Mouse (Mus musculus) stomach, embryonic 16.5 days (tissue): ENCODE results near the gene Tubd1. TPM values are rescaled to one million over a fixed set of nuclear protein-coding genes. Genes with fewer than 3 reads are reported as not detected.
A peak's percentile ranks its signal among the peaks of the same experiment; 100 is the strongest.

Experiments
- ATAC-seq: fragments of 200-750 bp; cut with Nextera tagmentation; 2 replicates; pipeline ENCODE4 v1.8.0; 2017; ENCODE audit warnings: moderate number of reproducible peaks, moderate TSS enrichment; ENCODE audit not compliant: insufficient read depth, low FRiP score
- H3K27ac ChIP-seq: fragments of 300-500 bp; sonication (generic); 2 replicates; pipeline ENCODE4 v1.5.1; 2014; ENCODE audit warnings: low read length
- H3K27me3 ChIP-seq: fragments of 300-500 bp; sonication (generic); 2 replicates; pipeline ENCODE4 v1.6.1; 2014; ENCODE audit warnings: low read length, control low read depth, mixed read lengths; ENCODE audit not compliant: control insufficient read depth, insufficient read depth
- H3K36me3 ChIP-seq: fragments of 300-500 bp; sonication (generic); 2 replicates; pipeline ENCODE4 v1.6.1; 2014; ENCODE audit warnings: low read length; ENCODE audit not compliant: control insufficient read depth, insufficient read depth
- H3K4me1 ChIP-seq: fragments of 300-500 bp; sonication (generic); 2 replicates; pipeline ENCODE4 v1.6.1; 2014; ENCODE audit warnings: low read length, control low read depth, mixed read lengths; ENCODE audit not compliant: control insufficient read depth, insufficient read depth
- H3K4me2 ChIP-seq: fragments of 300-500 bp; sonication (generic); 2 replicates; pipeline ENCODE4 v1.6.1; 2014; ENCODE audit warnings: low read depth, low read length, mixed read lengths
- H3K4me3 ChIP-seq: fragments of 300-500 bp; sonication (generic); replicated peaks from 2 replicates; pipeline ENCODE4 v1.5.1; 2014; ENCODE audit warnings: mild to moderate bottlenecking, low read length
- H3K9ac ChIP-seq: fragments of 300-500 bp; sonication (generic); 2 replicates; pipeline ENCODE4 v1.6.1; 2014; ENCODE audit warnings: low read length
- H3K9me3 ChIP-seq: fragments of 300-500 bp; sonication (generic); replicated peaks from 2 replicates; pipeline ENCODE4 v1.6.1; 2016; ENCODE audit warnings: low read length, control low read depth; ENCODE audit not compliant: control insufficient read depth
- WGBS: fragments of 180-500 bp; shearing (Covaris S2); extraction: QIAGEN DNeasy Blood & Tissue Kit; methylation state at CpG from one replicate; pipeline ENCODE4 v1.1.7; 2014; 5-methylcytosine and 5-hydroxymethylcytosine counted together
- polyA plus RNA-seq: library from polyadenylated mRNA; unstranded; fragments of >200 nt; fragmentation: Nextera tagmentation; extraction: Ambion mirVana; gene quantifications from 2 replicates; pipeline ENCODE4 v1.2.1, GENCODE M21; 2015

The Tubd1 gene
- polyA plus RNA-seq, 1 experiment from 2014 or later = 10.4 TPM

DNA sequence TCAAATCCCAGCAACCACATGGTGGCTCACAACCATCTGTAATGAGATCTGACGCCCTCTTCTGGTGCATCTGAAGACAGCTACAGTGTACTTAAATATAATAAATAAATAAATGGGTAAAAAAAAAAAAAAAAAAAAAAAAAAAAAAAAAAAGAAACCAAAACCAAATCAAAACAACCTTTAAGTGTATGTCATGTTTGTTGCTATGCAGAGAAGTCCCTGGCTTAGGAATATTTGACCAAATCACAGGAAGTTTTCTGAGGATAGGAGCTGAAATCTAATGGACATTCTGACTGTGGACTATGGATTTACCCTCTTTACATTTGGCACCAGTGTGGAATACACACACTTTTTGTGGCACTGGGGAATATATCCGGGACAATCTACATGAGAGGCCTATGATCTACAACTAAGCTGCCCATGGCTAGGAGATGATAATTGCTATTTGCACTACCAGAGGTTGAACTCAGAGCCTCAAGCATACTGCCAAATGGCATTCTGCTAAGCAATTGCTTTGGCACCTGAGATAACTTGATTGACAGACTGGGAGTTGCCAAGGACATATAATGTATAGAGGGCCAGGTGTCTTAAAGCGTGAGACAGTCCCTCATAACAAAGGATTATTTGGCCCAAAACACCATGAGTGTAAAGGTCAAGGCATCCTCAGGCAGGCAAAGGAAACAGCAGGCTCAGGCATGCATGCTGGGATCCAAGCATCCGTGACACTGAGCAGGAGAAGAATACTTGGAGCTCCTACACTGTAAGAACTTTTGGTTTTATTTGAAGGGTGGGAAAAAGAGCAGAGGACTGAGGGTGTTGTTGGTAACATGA, 54.8 kb downstream of the Tubd1 start:
- H3K9me3 ChIP-seq = no peaks in the 10 kb centered on the region
- ATAC-seq = no peak
- H3K4me1 ChIP-seq = peaks cover 5% of the 10 kb centered on the region; the same call in 1 of the 2 replicates
- no peaks in the 10 kb centered on the region for H3K36me3 ChIP-seq
- no peak overlapping the region for H3K9ac ChIP-seq
- H3K27me3 ChIP-seq = no peaks in the 10 kb centered on the region
- H3K27ac ChIP-seq = peak overlapping the region; percentile 49
- no peak overlapping the region for H3K4me2 ChIP-seq
- 65% methylated on average over 4 of the region's 4 CpGs for WGBS
- H3K4me3 ChIP-seq = no peak overlapping the region

DNA sequence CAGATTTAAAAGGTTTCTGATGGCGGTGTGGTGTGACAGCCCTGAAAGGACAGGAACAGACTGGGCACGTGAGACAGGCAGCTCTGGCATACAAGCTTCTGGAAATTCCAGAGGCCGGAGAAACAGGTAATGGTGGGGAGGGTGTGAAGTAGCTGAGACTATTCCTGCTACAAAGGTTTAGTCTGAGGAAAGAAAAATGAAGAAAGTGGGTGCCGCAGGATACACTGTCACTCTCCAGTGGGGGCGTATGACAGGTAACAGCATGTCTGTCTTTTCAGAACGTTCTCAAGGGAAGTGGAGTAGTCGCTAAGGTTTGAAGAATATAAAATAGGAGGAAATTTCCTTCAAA, 55.4 kb downstream of the Tubd1 start:
- Histone ChIP-seq H3K9me3 (no peaks in the 10 kb centered on the region), H3K4me3 (no peak overlapping the region), H3K36me3 (no peaks in the 10 kb centered on the region), H3K4me2 (no peak overlapping the region), H3K27me3 (no peaks in the 10 kb centered on the region), H3K27ac (peak overlapping the region; percentile 49), H3K4me1 (peaks cover 5% of the 10 kb centered on the region; the same call in 1 of the 2 replicates), H3K9ac (no peak overlapping the region)
- no peak for ATAC-seq
- WGBS = 80% methylated on average over 7 of the region's 7 CpGs

- Histone ChIP-seq H3K4me2 (no peak overlapping the region), H3K4me1 (peaks cover 3% of the 10 kb centered on the region; the same call in 1 of the 2 replicates), H3K9me3 (no peaks in the 10 kb centered on the region), H3K27ac (peak overlapping the region; percentile 46; the same call in 1 of the 2 replicates), H3K4me3 (no peak overlapping the region), H3K36me3 (peaks cover 4% of the 10 kb centered on the region), H3K27me3 (no peaks in the 10 kb centered on the region), H3K9ac (no peak overlapping the region)
- WGBS = 43% methylated on average over 3 of the region's 3 CpGs
- ATAC-seq = no peak
Observed at GRCm38 (mm10) chr11:86602116-86602515, 57.3 kb downstream of the Tubd1 start.

- Histone ChIP-seq H3K27ac (peak overlapping the region; percentile 24; the same call in 1 of the 2 replicates), H3K9ac (no peak overlapping the region), H3K27me3 (no peaks in the 10 kb centered on the region), H3K4me2 (no peak overlapping the region), H3K9me3 (no peaks in the 10 kb centered on the region), H3K36me3 (peaks cover 4% of the 10 kb centered on the region), H3K4me3 (no peak overlapping the region), H3K4me1 (peaks cover 3% of the 10 kb centered on the region; the same call in 1 of the 2 replicates)
- 79% methylated on average over 1 of the region's 1 CpGs for WGBS
- no peak for ATAC-seq
Observed at GRCm38 (mm10) chr11:86603719-86604118, 58.9 kb downstream of the Tubd1 start.

GRCm38 (mm10) chr11:86604289-86604688, 59.5 kb downstream of the Tubd1 start:
- no peak overlapping the region for H3K4me2 ChIP-seq
- 93% methylated on average over 3 of the region's 3 CpGs for WGBS

DNA sequence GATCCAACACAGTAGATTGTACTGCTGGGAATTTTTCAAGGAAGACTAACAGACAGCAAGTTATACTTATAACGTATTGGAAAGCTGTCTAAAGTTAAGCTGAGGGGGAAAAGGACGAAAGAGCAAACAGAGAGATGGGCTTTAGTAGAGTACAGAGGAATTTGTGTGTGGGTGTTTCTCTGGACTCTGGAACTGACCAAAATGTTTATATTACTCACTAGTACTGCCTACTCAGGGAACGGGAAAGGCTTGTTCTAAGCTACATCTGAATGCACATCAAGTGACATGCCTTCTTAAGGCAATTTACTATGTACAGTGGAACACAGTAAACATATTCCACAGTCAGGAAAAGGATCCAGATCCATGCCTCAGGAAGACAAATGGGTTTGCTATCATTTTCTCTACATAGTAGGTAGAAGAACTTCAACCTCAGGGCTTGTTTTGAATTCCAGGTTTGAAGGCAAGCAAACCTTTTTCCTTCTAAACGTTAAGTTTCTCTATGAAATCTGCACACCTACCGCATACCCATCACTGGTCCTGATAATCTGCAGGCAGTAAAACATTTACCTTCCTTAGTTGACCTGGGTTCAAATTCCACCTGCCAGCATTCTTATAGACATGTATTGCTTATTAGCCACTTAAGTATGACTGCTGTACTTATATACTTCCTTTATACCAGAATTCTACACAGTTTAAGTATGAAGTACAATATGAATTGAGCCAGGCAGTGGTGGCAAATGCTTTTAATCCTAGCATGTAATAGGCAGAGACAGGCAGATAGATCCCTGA, 60.1 kb downstream of the Tubd1 start:
- Histone ChIP-seq H3K4me1 (peaks cover 3% of the 10 kb centered on the region; the same call in 1 of the 2 replicates), H3K27me3 (no peaks in the 10 kb centered on the region), H3K4me2 (no peak overlapping the region), H3K4me3 (no peak overlapping the region), H3K27ac (no peak overlapping the region), H3K9ac (no peak overlapping the region), H3K36me3 (peaks cover 4% of the 10 kb centered on the region), H3K9me3 (no peaks in the 10 kb centered on the region)
- 48% methylated on average over 5 of the region's 5 CpGs for WGBS
- ATAC-seq = no peak; the same call in 1 of the 2 replicates

More at GRCm38 (mm10) chr11:86604289-86604688, 59.5 kb downstream of the Tubd1 start:
- Histone ChIP-seq H3K4me1 (peaks cover 3% of the 10 kb centered on the region; the same call in 1 of the 2 replicates), H3K9ac (no peak overlapping the region), H3K36me3 (peaks cover 4% of the 10 kb centered on the region), H3K4me3 (no peak overlapping the region), H3K27ac (peak overlapping the region; percentile 24), H3K9me3 (no peaks in the 10 kb centered on the region), H3K27me3 (no peaks in the 10 kb centered on the region)
- ATAC-seq = no peak

GRCm38 (mm10) chr11:86606621-86607339, 62.0 kb downstream of the Tubd1 start:
- Histone ChIP-seq H3K27ac (peak overlapping the region; percentile 17; the same call in 1 of the 2 replicates), H3K4me1 (peaks cover 3% of the 10 kb centered on the region; the same call in 1 of the 2 replicates), H3K36me3 (peaks cover 4% of the 10 kb centered on the region), H3K9me3 (no peaks in the 10 kb centered on the region), H3K4me3 (no peak overlapping the region), H3K9ac (no peak overlapping the region), H3K4me2 (no peak overlapping the region), H3K27me3 (no peaks in the 10 kb centered on the region)
- WGBS = 87% methylated on average over 2 of the region's 2 CpGs
- no peak for ATAC-seq

DNA sequence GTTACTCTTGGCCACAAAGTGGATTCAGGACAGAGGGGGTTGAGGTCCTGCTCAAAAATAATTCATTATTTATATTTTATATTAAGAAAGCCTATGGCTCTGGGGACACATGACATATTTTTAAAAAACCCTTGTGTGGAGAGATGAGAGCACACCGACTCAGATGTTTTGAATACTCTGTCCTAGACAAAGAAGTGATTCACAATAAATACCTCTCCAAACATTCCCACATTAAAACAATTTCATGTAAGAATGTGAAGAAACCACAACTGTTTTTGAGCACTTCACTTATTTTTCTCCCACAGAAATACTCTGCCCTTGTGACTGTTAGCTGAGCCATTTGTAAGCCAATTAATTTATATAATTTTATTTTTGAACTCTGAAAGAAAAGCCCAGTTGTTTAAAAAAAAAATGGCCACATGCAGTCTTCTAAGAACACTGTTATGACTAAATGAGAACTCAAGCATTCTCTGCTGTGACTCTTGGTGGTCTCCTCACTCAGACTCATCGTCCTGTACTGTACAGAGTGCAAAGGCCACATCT, 63.1 kb downstream of the Tubd1 start:
- Histone ChIP-seq H3K9me3 (no peaks in the 10 kb centered on the region), H3K9ac (no peak overlapping the region), H3K4me3 (no peak overlapping the region), H3K27ac (no peak overlapping the region), H3K27me3 (no peaks in the 10 kb centered on the region), H3K4me1 (no peaks in the 10 kb centered on the region; the same call in 1 of the 2 replicates), H3K4me2 (no peak overlapping the region), H3K36me3 (peaks cover 4% of the 10 kb centered on the region)
- WGBS = 67% methylated on average over 2 of the region's 2 CpGs
- ATAC-seq = no peak
